Mouse (Mus musculus): ENCODE data around the gene Cmah.

- no peak for TF ChIP-seq CTCF (IDR thresholded peaks at IDR 0.05; ENCODE audit: borderline replicate concordance, insufficient read depth, low read length)
- TF ChIP-seq POLR2A (IDR thresholded peaks at IDR 0.05; ENCODE audit: low read depth, low read length), result no peak
Measured at GRCm38 (mm10) chr13:24445166-24445565, 118.0 kb downstream of the Cmah start.
